Mouse (Mus musculus) midbrain, embryonic 12.5 days (tissue): ENCODE data around the gene Cux1. TPM values are rescaled to one million over a fixed set of nuclear protein-coding genes. Genes with fewer than 3 reads are reported as not detected.

ENCODE experiments used
- ATAC-seq: fragments of 200-750 bp; cut with Nextera tagmentation; 2 replicates; pipeline ENCODE4 v1.8.0; 2017; ENCODE audit warnings: low read depth, moderate TSS enrichment, moderate library complexity; ENCODE audit not compliant: low FRiP score
- H3K27ac ChIP-seq: fragments of 300-500 bp; sonication (generic); replicated peaks from 2 replicates; pipeline ENCODE4 v1.5.1; 2016; ENCODE audit warnings: mild to moderate bottlenecking
- H3K27me3 ChIP-seq: fragments of 300-500 bp; sonication (generic); 2 replicates; pipeline ENCODE4 v1.6.1; 2016; ENCODE audit warnings: mild to moderate bottlenecking
- H3K36me3 ChIP-seq: fragments of 300-500 bp; sonication (generic); 2 replicates; pipeline ENCODE4 v1.6.1; 2016
- H3K4me1 ChIP-seq: fragments of 300-500 bp; sonication (generic); 2 replicates; pipeline ENCODE4 v1.6.1; 2016
- H3K4me2 ChIP-seq: fragments of 300-500 bp; sonication (generic); replicated peaks from 2 replicates; pipeline ENCODE4 v1.6.1; 2016; ENCODE audit warnings: mild to moderate bottlenecking, moderate library complexity
- H3K4me3 ChIP-seq: fragments of 300-500 bp; sonication (generic); 2 replicates; pipeline ENCODE4 v1.5.1; 2016; ENCODE audit warnings: mild to moderate bottlenecking
- H3K9ac ChIP-seq: fragments of 300-500 bp; sonication (generic); replicated peaks from 2 replicates; pipeline ENCODE4 v1.6.1; 2016; ENCODE audit warnings: mild to moderate bottlenecking, moderate library complexity
- H3K9me3 ChIP-seq: fragments of 300-500 bp; sonication (generic); 2 replicates; pipeline ENCODE4 v1.6.1; 2016; ENCODE audit warnings: mild to moderate bottlenecking
- WGBS: fragments of 180-500 bp; shearing (Covaris S2); methylation state at CpG from one replicate; pipeline ENCODE4 v1.1.7; 2016; 5-methylcytosine and 5-hydroxymethylcytosine counted together
- polyA plus RNA-seq: library from polyadenylated mRNA; unstranded; fragments of >200 nt; fragmentation: Nextera tagmentation; extraction: Ambion mirVana; gene quantifications from 2 replicates; pipeline ENCODE4 v1.2.1, GENCODE M21; 2016

Gene Cux1
- polyA plus RNA-seq, 1 experiment from 2014 or later = 150 TPM

DNA sequence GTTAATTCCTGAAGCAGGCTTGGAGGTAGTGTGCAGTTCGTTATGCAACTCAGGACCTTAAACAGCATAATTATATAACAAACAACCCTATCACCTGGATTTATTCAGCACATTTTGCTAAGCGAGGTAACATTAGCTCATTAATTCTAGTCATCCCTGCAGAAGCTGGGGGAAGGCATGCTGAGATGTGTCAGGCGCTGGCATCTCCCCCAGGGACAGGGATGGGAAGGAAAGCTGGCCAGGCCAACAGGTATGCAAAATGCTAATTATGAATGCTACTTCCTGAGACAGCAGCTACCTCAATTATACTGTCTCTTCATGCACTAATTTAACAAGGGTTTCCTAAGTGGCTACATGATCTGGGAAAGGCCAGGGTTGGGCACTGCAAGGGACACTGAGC lies 190.2 kb downstream of the Cux1 start:
- Histone ChIP-seq H3K9me3 (no peaks in the 10 kb centered on the region), H3K36me3 (0 out of 2 replicates have a peak, but pooled peaks cover 14% of the 10 kb centered on the region), H3K27me3 (no peaks in the 10 kb centered on the region), H3K4me3 (no peak overlapping the region), H3K9ac (no peak overlapping the region), H3K27ac (no peak overlapping the region), H3K4me2 (no peak overlapping the region), H3K4me1 (peaks cover 20% of the 10 kb centered on the region)
- WGBS = 80% methylated on average over 3 of the region's 3 CpGs
- no peak for ATAC-seq

DNA sequence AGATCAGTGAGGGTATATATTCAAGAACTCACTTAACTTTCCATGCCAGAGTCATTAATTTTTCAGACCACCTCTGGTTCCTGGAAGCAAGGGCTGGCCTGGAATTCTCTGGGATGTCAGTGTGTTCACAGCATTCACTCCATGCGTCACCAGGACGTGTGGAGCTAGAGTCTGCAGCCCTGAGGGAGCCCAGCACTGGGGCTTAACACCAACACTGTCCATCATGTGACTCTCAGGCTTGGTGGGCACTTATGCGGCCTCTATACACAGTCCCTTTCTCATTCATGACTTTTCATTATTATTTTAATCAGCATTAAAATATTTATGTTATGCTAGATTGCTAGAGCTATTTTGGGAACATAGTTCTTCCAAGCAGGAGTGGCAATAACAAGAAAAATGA lies 191.9 kb downstream of the Cux1 start:
- H3K9ac ChIP-seq = no peak overlapping the region
- no peak overlapping the region for H3K4me3 ChIP-seq
- no peak for ATAC-seq
- H3K9me3 ChIP-seq = no peaks in the 10 kb centered on the region
- peaks cover 19% of the 10 kb centered on the region for H3K4me1 ChIP-seq
- no peaks in the 10 kb centered on the region for H3K27me3 ChIP-seq
- H3K4me2 ChIP-seq = no peak overlapping the region
- H3K27ac ChIP-seq = no peak overlapping the region; the same call in 1 of the 2 replicates
- H3K36me3 ChIP-seq = peaks cover 22% of the 10 kb centered on the region; the same call in 1 of the 2 replicates
- whole genome bisulfite sequencing = 66% methylated on average over 3 of the region's 3 CpGs

DNA sequence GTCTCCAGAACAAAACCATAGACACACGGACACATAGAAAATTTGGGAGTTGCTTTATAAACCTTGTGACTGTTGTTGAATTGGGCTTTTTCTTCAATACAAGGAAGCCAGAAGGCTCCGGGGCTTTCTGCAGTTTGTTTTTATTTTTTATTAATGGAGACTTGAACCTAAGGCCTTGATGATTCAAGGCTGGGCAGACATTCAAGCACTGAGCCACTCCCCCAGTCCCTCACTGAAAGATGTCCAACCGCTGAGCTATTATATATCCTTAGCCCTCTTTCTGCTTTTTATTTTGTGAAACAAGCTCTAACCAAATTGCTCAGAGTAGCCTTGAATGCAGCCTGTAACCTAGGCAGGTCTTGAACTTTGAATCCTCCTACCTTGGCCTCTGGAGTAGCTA lies 195.0 kb downstream of the Cux1 start:
- Histone ChIP-seq H3K4me2 (no peak overlapping the region), H3K36me3 (peaks cover 48% of the 10 kb centered on the region), H3K27ac (no peak overlapping the region), H3K4me3 (no peak overlapping the region), H3K4me1 (peaks cover 17% of the 10 kb centered on the region), H3K9ac (no peak overlapping the region), H3K9me3 (no peaks in the 10 kb centered on the region), H3K27me3 (no peaks in the 10 kb centered on the region)
- no peak for ATAC-seq
- 91% methylated on average over 3 of the region's 3 CpGs for WGBS

DNA sequence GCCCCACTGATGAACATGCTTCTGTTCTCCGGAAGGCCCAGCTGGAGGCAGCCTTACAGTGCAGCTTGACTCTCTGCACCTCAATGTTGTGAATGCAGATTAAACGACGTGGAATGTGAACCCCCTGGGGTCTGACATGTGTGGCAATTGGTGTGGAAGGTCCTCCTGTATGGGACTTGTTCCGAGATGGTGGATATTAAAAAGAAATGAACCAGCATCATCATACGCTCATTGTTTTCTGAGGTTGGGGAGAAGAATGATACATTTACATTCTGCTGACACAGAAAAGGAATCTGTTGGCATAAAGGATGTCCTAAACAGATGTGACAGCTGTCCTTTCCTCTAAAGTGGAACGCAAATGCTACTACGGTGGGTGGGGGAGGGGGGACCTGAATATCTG lies 203.9 kb downstream of the Cux1 start:
- no peaks in the 10 kb centered on the region for H3K4me1 ChIP-seq
- ATAC-seq = no peak
- WGBS = 63% methylated on average over 7 of the region's 7 CpGs
- no peak overlapping the region for H3K27ac ChIP-seq
- H3K27me3 ChIP-seq = no peaks in the 10 kb centered on the region
- no peaks in the 10 kb centered on the region for H3K9me3 ChIP-seq
- H3K36me3 ChIP-seq = peaks cover 66% of the 10 kb centered on the region
- H3K4me3 ChIP-seq = no peak overlapping the region
- no peak overlapping the region for H3K9ac ChIP-seq
- no peak overlapping the region for H3K4me2 ChIP-seq

DNA sequence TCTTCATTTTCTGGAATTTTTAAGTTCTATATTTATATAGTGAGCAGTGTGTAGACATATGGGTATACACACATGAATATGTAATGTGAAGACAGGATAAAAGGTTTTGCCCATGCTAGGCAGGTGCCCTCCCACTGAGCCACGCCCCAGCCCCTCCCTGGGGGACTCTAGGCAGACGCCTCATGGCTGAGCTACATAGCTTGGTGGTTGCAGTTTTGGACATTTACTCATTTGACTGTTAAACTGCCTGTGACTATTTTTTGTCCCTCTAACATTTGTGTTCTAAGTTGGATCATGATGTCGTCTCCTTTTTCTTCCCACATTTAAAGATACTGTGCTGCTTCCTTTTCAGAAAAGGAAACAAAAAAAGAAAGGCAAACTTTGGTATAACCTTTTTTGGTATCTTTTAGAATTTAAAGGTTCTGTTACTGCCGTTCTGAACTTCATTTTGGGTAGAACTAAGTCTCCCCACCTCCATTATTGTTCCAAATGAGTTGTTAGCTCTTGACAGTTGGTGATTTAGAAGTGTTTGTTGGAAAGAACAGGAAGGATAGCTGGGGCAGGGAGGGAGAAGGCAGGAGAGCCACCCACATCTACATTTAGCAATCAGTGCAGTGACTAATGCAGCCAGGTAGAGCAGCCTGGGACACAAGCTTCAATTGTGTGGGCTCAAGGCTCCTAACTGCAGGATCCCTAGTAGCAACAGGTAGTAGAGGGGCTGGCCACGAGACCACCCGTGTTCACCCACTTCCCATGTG lies 204.6 kb downstream of the Cux1 start:
- no peak for ATAC-seq
- Histone ChIP-seq H3K27ac (no peak overlapping the region), H3K27me3 (no peaks in the 10 kb centered on the region), H3K36me3 (peaks cover 65% of the 10 kb centered on the region), H3K9me3 (no peaks in the 10 kb centered on the region), H3K4me2 (no peak overlapping the region), H3K9ac (no peak overlapping the region), H3K4me3 (no peak overlapping the region), H3K4me1 (peaks cover 2% of the 10 kb centered on the region; the same call in 1 of the 2 replicates)
- WGBS = 88% methylated on average over 6 of the region's 6 CpGs

DNA sequence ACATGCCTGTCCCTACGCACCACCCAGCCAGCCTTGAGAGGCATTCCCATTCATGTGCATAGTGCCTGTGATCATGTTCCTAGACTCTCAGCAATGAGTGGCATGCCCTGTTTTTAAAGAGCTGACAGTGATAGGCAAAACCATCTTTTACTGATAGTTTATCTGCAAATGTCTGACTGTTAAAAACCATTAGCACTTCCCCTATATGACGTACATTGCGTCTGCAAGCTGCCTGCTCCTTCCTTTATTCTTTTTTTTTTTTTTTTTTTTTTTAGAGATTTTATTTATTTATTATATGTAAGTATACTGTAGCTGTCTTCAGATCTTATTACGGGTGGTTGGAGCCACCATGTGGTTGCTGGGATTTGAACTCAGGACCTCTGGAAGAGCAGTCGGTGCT lies 205.3 kb downstream of the Cux1 start:
- H3K9me3 ChIP-seq = no peaks in the 10 kb centered on the region
- H3K4me2 ChIP-seq = no peak overlapping the region
- no peak overlapping the region for H3K4me3 ChIP-seq
- no peak overlapping the region for H3K27ac ChIP-seq
- WGBS = 96% methylated on average over 5 of the region's 5 CpGs
- H3K9ac ChIP-seq = no peak overlapping the region
- peaks cover 8% of the 10 kb centered on the region; the same call in 1 of the 2 replicates for H3K4me1 ChIP-seq
- no peak for ATAC-seq
- H3K27me3 ChIP-seq = no peaks in the 10 kb centered on the region
- H3K36me3 ChIP-seq = peaks cover 65% of the 10 kb centered on the region

DNA sequence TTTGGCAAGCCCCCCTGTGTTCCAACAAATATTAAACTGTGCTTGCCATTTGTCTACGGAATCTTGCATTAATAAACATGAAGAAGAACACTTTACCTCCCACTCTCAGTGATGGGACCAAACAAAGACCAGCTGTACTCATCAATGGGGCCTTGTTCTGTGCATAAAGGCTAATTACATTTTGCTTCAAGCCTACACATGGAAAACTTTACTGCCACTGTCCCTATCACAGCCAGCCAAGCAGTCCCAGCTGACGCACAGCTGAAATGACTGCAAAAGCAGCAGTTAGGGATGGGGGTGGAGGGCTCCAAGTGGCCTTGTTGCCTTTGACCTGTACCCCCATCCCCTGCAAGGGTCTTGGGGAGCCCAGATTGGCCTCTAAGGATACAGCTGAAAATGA lies 210.1 kb downstream of the Cux1 start:
- ATAC-seq = no peak
- Histone ChIP-seq H3K27me3 (no peaks in the 10 kb centered on the region), H3K9me3 (no peaks in the 10 kb centered on the region), H3K4me3 (no peak overlapping the region), H3K4me1 (peaks cover 15% of the 10 kb centered on the region; the same call in 1 of the 2 replicates), H3K27ac (0 out of 2 replicates have a peak overlapping the region, but pooled peaks have one; percentile 27), H3K4me2 (no peak overlapping the region), H3K9ac (no peak overlapping the region), H3K36me3 (peaks cover 62% of the 10 kb centered on the region)
- WGBS = 70% methylated on average over 2 of the region's 2 CpGs

DNA sequence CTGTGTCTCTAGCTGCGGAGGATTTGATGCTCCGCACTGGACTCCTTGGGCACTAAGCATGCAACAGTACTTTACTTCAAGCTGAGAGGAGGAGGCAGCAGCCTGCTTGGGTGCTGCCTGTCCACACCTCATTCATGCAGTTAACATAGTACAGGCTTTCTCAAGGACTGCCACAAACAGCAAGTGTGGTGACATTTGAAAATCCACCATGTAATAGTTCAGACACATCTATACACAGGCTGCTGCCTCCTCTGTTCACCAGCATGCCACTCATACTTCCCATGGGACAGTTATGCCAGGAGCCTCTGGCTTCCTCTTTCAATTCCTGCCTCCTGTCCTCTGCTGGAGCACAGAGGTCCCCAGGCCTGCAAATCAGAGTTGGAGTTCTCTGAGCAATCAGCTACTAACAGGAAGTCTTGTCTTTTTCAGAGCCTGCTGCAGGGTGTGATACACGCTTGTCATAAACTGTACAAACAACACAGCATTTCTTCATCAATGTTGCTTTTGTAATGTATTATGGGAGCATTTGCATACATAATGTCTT lies 211.6 kb downstream of the Cux1 start:
- no peak overlapping the region for H3K9ac ChIP-seq
- peaks cover 62% of the 10 kb centered on the region for H3K36me3 ChIP-seq
- H3K9me3 ChIP-seq = no peaks in the 10 kb centered on the region
- no peak for ATAC-seq
- 91% methylated on average over 3 of the region's 3 CpGs for WGBS
- no peaks in the 10 kb centered on the region for H3K27me3 ChIP-seq
- H3K4me2 ChIP-seq = no peak overlapping the region
- no peak overlapping the region for H3K4me3 ChIP-seq
- peaks cover 15% of the 10 kb centered on the region; the same call in 1 of the 2 replicates for H3K4me1 ChIP-seq
- H3K27ac ChIP-seq = no peak overlapping the region

DNA sequence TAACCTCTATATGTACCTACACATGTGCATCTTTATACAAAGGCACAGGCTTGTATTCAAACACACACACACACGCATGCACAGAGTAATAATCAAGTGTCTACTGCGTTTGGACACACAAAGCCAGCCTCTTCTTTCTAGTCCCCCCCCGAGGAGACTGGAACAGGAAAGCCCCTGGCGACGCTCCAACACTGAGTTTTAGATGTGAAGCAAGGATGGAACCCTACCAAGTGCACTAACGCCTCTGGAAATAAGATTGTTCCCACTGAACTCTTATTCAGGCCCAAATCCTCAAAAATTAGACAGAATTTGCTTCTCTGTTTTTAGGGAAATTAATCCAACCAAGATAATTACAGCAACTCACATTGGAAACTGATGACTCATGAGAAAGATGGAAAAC lies 212.6 kb downstream of the Cux1 start:
- Histone ChIP-seq H3K9ac (no peak overlapping the region), H3K27ac (no peak overlapping the region), H3K4me2 (no peak overlapping the region), H3K9me3 (no peaks in the 10 kb centered on the region), H3K27me3 (no peaks in the 10 kb centered on the region), H3K36me3 (peaks cover 53% of the 10 kb centered on the region), H3K4me1 (peaks cover 15% of the 10 kb centered on the region; the same call in 1 of the 2 replicates), H3K4me3 (no peak overlapping the region)
- 86% methylated on average over 6 of the region's 6 CpGs for WGBS
- ATAC-seq = no peak

DNA sequence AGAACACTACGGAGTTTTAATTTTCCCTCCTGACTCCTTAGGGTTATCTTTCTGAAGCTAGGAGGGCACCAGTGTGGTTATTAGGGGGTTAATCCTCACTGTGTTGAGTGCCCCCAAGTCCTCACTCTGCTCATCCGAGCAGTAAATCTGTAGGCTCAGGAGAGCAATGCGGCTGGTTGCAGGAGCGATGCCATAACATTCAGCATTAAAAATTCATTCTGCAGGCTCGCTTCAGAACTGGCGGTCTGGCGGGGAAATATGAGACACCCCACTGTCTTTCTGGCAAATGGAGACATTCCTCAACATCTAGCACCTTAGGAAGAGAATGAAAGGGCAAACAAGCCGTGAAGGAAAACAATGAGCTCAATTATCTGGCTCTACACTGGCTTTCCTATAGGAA lies 214.2 kb downstream of the Cux1 start:
- Histone ChIP-seq H3K4me2 (no peak overlapping the region), H3K27ac (no peak overlapping the region; the same call in 1 of the 2 replicates), H3K9me3 (no peaks in the 10 kb centered on the region), H3K27me3 (no peaks in the 10 kb centered on the region), H3K4me1 (peaks cover 15% of the 10 kb centered on the region; the same call in 1 of the 2 replicates), H3K4me3 (no peak overlapping the region), H3K36me3 (peaks cover 40% of the 10 kb centered on the region), H3K9ac (no peak overlapping the region)
- ATAC-seq = no peak
- 26% methylated on average over 8 of the region's 8 CpGs for whole genome bisulfite sequencing

DNA sequence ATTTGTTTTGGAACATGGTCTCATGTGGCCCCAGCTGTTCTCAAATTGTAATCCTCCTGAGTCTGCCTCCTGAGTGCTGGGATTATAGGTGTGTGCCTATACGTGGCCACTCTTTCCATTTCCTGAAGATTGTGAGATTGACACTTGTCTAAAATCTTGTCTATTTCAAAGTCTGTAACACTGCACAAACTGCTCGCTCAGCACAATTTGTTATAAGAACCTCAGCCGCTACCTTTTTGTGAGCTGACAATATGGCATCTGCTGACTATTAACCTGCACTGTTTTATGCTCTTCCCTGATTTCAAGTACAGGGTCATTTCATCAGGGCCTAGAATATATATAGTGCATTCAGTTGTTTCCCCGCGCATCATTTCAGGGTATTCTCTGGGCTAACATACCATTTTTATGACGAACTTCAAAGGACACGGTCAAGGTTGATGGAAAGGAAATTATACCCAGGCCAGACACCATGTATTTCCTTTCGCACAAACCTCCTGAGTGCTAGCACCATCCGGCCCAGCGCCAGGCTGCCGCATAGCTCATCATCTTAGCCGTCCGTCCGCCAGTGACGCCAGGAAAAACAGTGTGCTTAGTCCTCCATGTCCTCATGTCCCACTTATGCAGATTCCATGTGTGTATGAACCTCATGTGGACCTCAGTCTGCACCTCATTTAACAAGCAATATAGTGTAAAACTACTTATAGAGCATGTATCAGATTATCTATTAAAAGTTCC lies 224.0 kb downstream of the Cux1 start:
- no peaks in the 10 kb centered on the region for H3K9me3 ChIP-seq
- H3K4me3 ChIP-seq = no peak overlapping the region
- H3K36me3 ChIP-seq = peaks cover 31% of the 10 kb centered on the region
- no peak overlapping the region for H3K4me2 ChIP-seq
- no peaks in the 10 kb centered on the region for H3K27me3 ChIP-seq
- WGBS = 95% methylated on average over 15 of the region's 15 CpGs
- no peak overlapping the region for H3K27ac ChIP-seq
- no peaks in the 10 kb centered on the region for H3K4me1 ChIP-seq
- H3K9ac ChIP-seq = no peak overlapping the region
- ATAC-seq = no peak
